Mouse (Mus musculus) C2C12 (cell line): ENCODE measurements around the gene Chmp2b.

ENCODE experiments used
- CEBPB ChIP-seq: IDR thresholded peaks from one replicate; pipeline ENCODE4 v1.6.1; 2011; ENCODE audit warnings: low read depth, mild to moderate bottlenecking, control low read depth, moderate library complexity
- CTCF ChIP-seq: IDR thresholded peaks from one replicate; pipeline ENCODE4 v1.5.1; 2011; ENCODE audit not compliant: control insufficient read depth, insufficient read depth, insufficient read length
- FOSL1 ChIP-seq: IDR thresholded peaks from one replicate; pipeline ENCODE4 v1.8.0; 2011; ENCODE audit warnings: mild to moderate bottlenecking, low read length; ENCODE audit not compliant: poor library complexity, insufficient read depth, severe bottlenecking
- MAX ChIP-seq: IDR thresholded peaks from one replicate; pipeline ENCODE4 v1.6.1; 2011; ENCODE audit warnings: mild to moderate bottlenecking, control low read depth
- MYOD1 ChIP-seq: IDR thresholded peaks from one replicate; pipeline ENCODE4 v1.6.1; 2011; ENCODE audit warnings: low read depth; ENCODE audit not compliant: control insufficient read depth, insufficient read length

DNA sequence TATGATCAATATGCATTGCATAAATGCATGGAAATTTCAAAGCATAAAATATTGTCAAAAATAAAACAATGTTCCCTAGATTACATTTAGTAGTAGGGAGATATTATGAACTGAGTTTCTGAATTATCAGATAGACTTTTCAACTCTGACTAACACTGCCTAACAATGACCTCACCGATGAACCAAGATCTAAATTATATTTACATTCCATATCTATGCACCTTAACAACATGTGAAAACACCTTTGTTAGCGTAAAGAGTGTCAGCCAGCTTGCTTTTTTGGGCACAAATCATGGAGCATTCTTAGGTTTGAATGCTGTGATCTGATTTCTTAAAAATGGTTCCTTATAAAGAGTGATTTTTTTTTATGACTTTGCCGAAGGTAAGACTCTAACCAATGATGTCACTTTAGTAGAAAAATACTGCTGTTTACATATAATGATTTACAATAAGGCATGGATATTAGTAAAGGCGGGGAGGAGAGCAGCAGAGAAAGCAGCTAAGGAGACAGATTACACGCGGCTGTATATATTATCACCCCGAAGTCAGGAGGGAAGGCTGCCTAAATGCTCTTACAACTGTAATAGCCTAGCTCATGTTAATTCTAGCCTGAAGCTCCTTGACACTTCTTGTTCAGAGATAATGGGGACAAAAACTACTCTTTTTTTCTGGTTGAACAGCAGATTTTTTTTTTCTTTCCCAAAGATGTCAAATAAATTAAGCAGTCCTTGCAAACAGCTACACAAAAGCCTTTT is 23.8 kb upstream of the Chmp2b start:
- no peak for TF ChIP-seq CTCF
- no peak for TF ChIP-seq CEBPB
- TF ChIP-seq FOSL1: no peak
- no peak for TF ChIP-seq MAX
- TF ChIP-seq MYOD1: no peak
